11 mouse cellular contexts compared by ENCODE assay signal in genomic region chr2:29679710-29680584, GRCm38 (mm10).
"Had no signal": no experiment of that assay in that cellular context is flagged by ENCODE, and none has a peak within 500 bp of the region (broad histone marks: within the 10 kb centered on the region; RNA-seq: fewer than 3 reads in every experiment).

No protein-coding gene starts in this region.

- H3K27me3 ChIP-seq: kidney, embryonic 15.5 days; limb, embryonic 15.5 days; liver, embryonic 12.5 days; midbrain, embryonic 15.5 days; neural tube, embryonic 12.5 days; stomach, embryonic 15.5 days had no signal

- DNase-seq: kidney, postnatal 14 days; left cerebral cortex, postnatal 4 days; lung, embryonic 14.5 days; lung, postnatal 14 days; thymus, postnatal 36 days had no signal

- H3K9me3 ChIP-seq: kidney, embryonic 15.5 days; limb, embryonic 15.5 days; liver, embryonic 12.5 days; midbrain, embryonic 15.5 days; neural tube, embryonic 12.5 days; stomach, embryonic 15.5 days had no signal

- H3K4me2 ChIP-seq: kidney, embryonic 15.5 days; limb, embryonic 15.5 days; liver, embryonic 12.5 days; lung, embryonic 14.5 days; midbrain, embryonic 15.5 days; neural tube, embryonic 12.5 days; stomach, embryonic 15.5 days had no signal

- H3K36me3 ChIP-seq: midbrain, embryonic 15.5 days; stomach, embryonic 15.5 days had no signal

- H3K4me3 ChIP-seq: kidney, embryonic 15.5 days; limb, embryonic 15.5 days; liver, embryonic 12.5 days; midbrain, embryonic 15.5 days; neural tube, embryonic 12.5 days; stomach, embryonic 15.5 days had no signal

- H3K9ac ChIP-seq: kidney, embryonic 15.5 days; limb, embryonic 15.5 days; liver, embryonic 12.5 days; lung, embryonic 14.5 days; midbrain, embryonic 15.5 days; neural tube, embryonic 12.5 days; stomach, embryonic 15.5 days had no signal

- ATAC-seq: liver, embryonic 12.5 days; midbrain, embryonic 15.5 days had no signal

- H3K27ac ChIP-seq: kidney, embryonic 15.5 days; limb, embryonic 15.5 days; liver, embryonic 12.5 days; midbrain, embryonic 15.5 days; neural tube, embryonic 12.5 days; stomach, embryonic 15.5 days had no signal
